Mouse (Mus musculus): Measurements from ENCODE around the gene Gm2381.
"Not testable (repeated sequence)": the region's sequence is repeated elsewhere in the genome, so short reads cannot be mapped to it uniquely, and the experiment has no call there.

- not testable (repeated sequence) for TF ChIP-seq CTCF (conservative IDR thresholded peaks at IDR 0.05; ENCODE audit: low read length); POU5F1 (IDR thresholded peaks at IDR 0.05; ENCODE audit: borderline replicate concordance, low read length); NANOG (IDR thresholded peaks at IDR 0.05; ENCODE audit: borderline replicate concordance, low read length)
These were observed 73.6 kb downstream of the Gm2381 start, which contains the start of gene Vmn2r62 for GRCm38 (mm10) chr7:42793425-42793824.
